Mouse (Mus musculus) cerebellum, adult 2 months (tissue): ENCODE results near the gene Bcas3.

Experiments used
- CTCF ChIP-seq: fragments of 200-500 bp; IDR thresholded peaks from 2 replicates; pipeline ENCODE4 v1.5.1; 2011; ENCODE audit warnings: low read depth, mild to moderate bottlenecking, control low read depth, low read length, moderate library complexity, borderline replicate concordance; ENCODE audit not compliant: insufficient read depth
- POLR2A ChIP-seq: fragments of 200-500 bp; IDR thresholded peaks from 2 replicates; pipeline ENCODE4 v1.6.1; 2011; ENCODE audit warnings: low read length, control low read depth, borderline replicate concordance; ENCODE audit not compliant: insufficient read depth

GRCm38 (mm10) chr11:85599251-85599650 is 246.3 kb downstream of the Bcas3 start:
- no peak for TF ChIP-seq CTCF
- TF ChIP-seq POLR2A = no peak
